Comparison of ENCODE assay signal across 13 mouse cellular contexts in the genomic region with DNA sequence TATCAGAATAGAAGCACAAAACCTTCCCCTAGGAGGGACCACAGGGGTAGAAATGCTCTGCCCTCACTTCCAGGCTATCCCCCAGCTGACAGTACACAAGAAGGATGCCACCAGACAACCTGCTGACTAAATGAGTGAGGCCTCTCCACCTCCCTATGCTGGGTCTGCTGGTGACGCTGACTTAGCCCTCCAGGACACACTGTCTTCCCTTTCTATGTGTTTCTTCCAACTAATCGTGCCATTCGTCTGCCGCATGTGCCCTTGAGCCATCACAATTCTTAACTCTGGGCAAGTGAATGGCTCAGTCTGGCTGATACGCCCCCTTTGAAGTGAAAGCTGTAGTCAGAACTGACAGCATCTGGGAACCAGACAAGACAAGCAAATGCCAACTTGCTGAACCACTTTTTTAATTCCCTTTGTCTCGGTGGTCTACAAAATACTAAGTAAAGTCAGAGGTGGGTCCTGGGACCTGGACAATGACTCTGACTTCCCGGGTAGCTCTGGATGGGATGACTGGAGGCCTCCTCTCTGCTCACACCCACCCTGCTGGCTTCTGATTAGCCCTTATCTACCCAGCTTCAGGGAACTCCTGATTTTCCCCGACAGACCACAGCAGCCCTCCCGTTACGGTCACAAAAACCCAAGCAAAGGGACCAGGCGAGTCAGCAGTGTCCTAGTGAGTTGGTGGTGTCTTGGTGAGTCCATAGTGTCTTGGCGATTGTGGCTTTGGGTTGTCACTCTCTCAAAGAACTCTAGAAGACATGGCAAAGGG. TPM values are rescaled to one million over a fixed set of nuclear protein-coding genes. Genes with fewer than 3 reads are reported as not detected.
DNase-seq lines count a peak whose midpoint lies in the region; ATAC-seq lines count a peak whose summit lies in the region.
"Had no signal": no experiment of that assay in that cellular context is flagged by ENCODE, and none has a peak within 500 bp of the region (broad histone marks: within the 10 kb centered on the region; RNA-seq: fewer than 3 reads in every experiment).

No protein-coding gene starts in this region.

- DNase-seq in adrenal gland, adult (ENCODE audit: inconsistent age in 2 of 2, low spot score in 1 of 2) = peak; percentile 76 to 77
- DNase-seq in adrenal gland, postnatal 25 days = no peak
- DNase-seq in hindbrain, embryonic 11.5 days (ENCODE audit: low spot score) = no peak
- no peak for DNase-seq in embryonic facial prominence, embryonic 10.5 days (ENCODE audit: low spot score)
- DNase-seq in frontal cortex, postnatal 25 days (ENCODE audit: low spot score in 2 of 2) = no peak
- no peak for DNase-seq in right cerebral cortex, postnatal 36 days (ENCODE audit: low spot score in 2 of 2)
- DNase-seq: heart, postnatal 36 days; kidney, postnatal 36 days; lung, postnatal 4 days; thymus, postnatal 4 days had no signal

- no peak overlapping the region for H3K27ac ChIP-seq in hindbrain, embryonic 12.5 days
- H3K27ac ChIP-seq in hindbrain, embryonic 11.5 days (ENCODE audit: low read depth, low read length) = no peak overlapping the region
- H3K27ac ChIP-seq in embryonic facial prominence, embryonic 10.5 days (replicated peaks) = peak overlapping the region; percentile 26
- H3K27ac ChIP-seq in liver, embryonic 15.5 days (replicated peaks) = peak overlapping the region; percentile 79

- WGBS in hindbrain, embryonic 12.5 days = 80% methylated on average over 12 of the region's 12 CpGs
- 74% methylated on average over 12 of the region's 12 CpGs for WGBS in hindbrain, embryonic 11.5 days
- 77% methylated on average over 12 of the region's 12 CpGs for WGBS in embryonic facial prominence, embryonic 10.5 days
- 29% methylated on average over 12 of the region's 12 CpGs for WGBS in liver, embryonic 15.5 days (ENCODE audit: insufficient replicate concordance)

- no peak for ATAC-seq in hindbrain, embryonic 12.5 days (ENCODE audit: low FRiP score)
- ATAC-seq in hindbrain, embryonic 11.5 days (ENCODE audit: low FRiP score) = no peak
- ATAC-seq in liver, embryonic 15.5 days (ENCODE audit: insufficient read depth) = peak; percentile 99
- ATAC-seq: Patski had no signal

- H3K9me3 ChIP-seq in hindbrain, embryonic 12.5 days (replicated peaks) = no peaks in the 10 kb centered on the region
- H3K9me3 ChIP-seq in hindbrain, embryonic 11.5 days (ENCODE audit: control insufficient read depth, low read length) = no peaks in the 10 kb centered on the region
- no peaks in the 10 kb centered on the region for H3K9me3 ChIP-seq in embryonic facial prominence, embryonic 10.5 days
- no peaks in the 10 kb centered on the region for H3K9me3 ChIP-seq in liver, embryonic 15.5 days (replicated peaks)

- H3K4me3 ChIP-seq in hindbrain, embryonic 12.5 days = no peak overlapping the region
- no peak overlapping the region for H3K4me3 ChIP-seq in hindbrain, embryonic 11.5 days (ENCODE audit: low read depth, low read length)
- no peak overlapping the region for H3K4me3 ChIP-seq in embryonic facial prominence, embryonic 10.5 days
- H3K4me3 ChIP-seq in liver, embryonic 15.5 days (replicated peaks) = peak overlapping the region; percentile 43

- no peak overlapping the region for H3K4me2 ChIP-seq in hindbrain, embryonic 12.5 days (replicated peaks)
- H3K4me2 ChIP-seq in hindbrain, embryonic 11.5 days (replicated peaks; ENCODE audit: low read depth, low read length) = no peak overlapping the region
- H3K4me2 ChIP-seq in liver, embryonic 15.5 days = peak overlapping the region; percentile 64

- H3K4me1 ChIP-seq in hindbrain, embryonic 12.5 days = peaks cover 29% of the 10 kb centered on the region
- H3K4me1 ChIP-seq in hindbrain, embryonic 11.5 days (replicated peaks; ENCODE audit: control insufficient read depth, insufficient read depth, low read length) = peaks cover 5% of the 10 kb centered on the region
- H3K4me1 ChIP-seq in embryonic facial prominence, embryonic 10.5 days = peaks cover 36% of the 10 kb centered on the region
- peaks cover 53% of the 10 kb centered on the region for H3K4me1 ChIP-seq in liver, embryonic 15.5 days (replicated peaks)

- H3K36me3 ChIP-seq in hindbrain, embryonic 12.5 days = no peaks in the 10 kb centered on the region
- H3K36me3 ChIP-seq in hindbrain, embryonic 11.5 days (ENCODE audit: control insufficient read depth, insufficient read depth, low read length) = no peaks in the 10 kb centered on the region
- no peaks in the 10 kb centered on the region; the same call in 1 of the 2 replicates for H3K36me3 ChIP-seq in embryonic facial prominence, embryonic 10.5 days (replicated peaks)
- no peaks in the 10 kb centered on the region for H3K36me3 ChIP-seq in liver, embryonic 15.5 days (replicated peaks)

- H3K9ac ChIP-seq in hindbrain, embryonic 12.5 days = peak overlapping the region; percentile 5; the same call in 1 of the 2 replicates
- no peak overlapping the region for H3K9ac ChIP-seq in hindbrain, embryonic 11.5 days (ENCODE audit: low read depth, low read length)
- H3K9ac ChIP-seq in liver, embryonic 15.5 days = peak overlapping the region; percentile 53

- no peaks in the 10 kb centered on the region for H3K27me3 ChIP-seq in hindbrain, embryonic 12.5 days
- no peaks in the 10 kb centered on the region for H3K27me3 ChIP-seq in hindbrain, embryonic 11.5 days (ENCODE audit: control insufficient read depth, insufficient read depth, low read length)
- no peaks in the 10 kb centered on the region for H3K27me3 ChIP-seq in embryonic facial prominence, embryonic 10.5 days (replicated peaks; ENCODE audit: low read depth, poor library complexity, severe bottlenecking)
- H3K27me3 ChIP-seq in liver, embryonic 15.5 days = peaks cover 52% of the 10 kb centered on the region
- H3K27me3 ChIP-seq: Patski had no signal

RNA-seq across cellular contexts. Expression of a gene that starts 5.4 kb away (rescaled TPM):
- 72.9 and 78.8 TPM in 2 replicates for total RNA-seq in adrenal gland, postnatal 25 days (2021)
- polyA plus RNA-seq in hindbrain, embryonic 12.5 days (2016; fragmentation: Nextera tagmentation; extraction: Ambion mirVana) = 19.3 and 20.2 TPM in 2 replicates
- 15.3 and 19.2 TPM in 2 replicates for polyA plus RNA-seq in hindbrain, embryonic 11.5 days (2014; fragmentation: Nextera tagmentation; extraction: Ambion mirVana)
- 7.3 and 8.7 TPM in 2 replicates for polyA plus RNA-seq in embryonic facial prominence, embryonic 10.5 days (2016; fragmentation: Nextera tagmentation; extraction: Ambion mirVana)
- 2.4 TPM in 2 replicates for polyA plus RNA-seq in liver, embryonic 15.5 days (2015; fragmentation: Nextera tagmentation; extraction: Ambion mirVana)

Comparison
In these comparisons a context has a peak if more than half of its experiments do, and no peak if none do; other contexts are left out.
1. DNase-seq: peak in adrenal gland, adult (2 of 2); none in adrenal gland, postnatal 25 days (single experiment), hindbrain, embryonic 11.5 days (single experiment), embryonic facial prominence, embryonic 10.5 days (single experiment), frontal cortex, postnatal 25 days (0 of 2) and right cerebral cortex, postnatal 36 days (0 of 2).
2. H3K27ac ChIP-seq: peak in embryonic facial prominence, embryonic 10.5 days (single experiment) and liver, embryonic 15.5 days (single experiment); none in hindbrain, embryonic 12.5 days (single experiment) and hindbrain, embryonic 11.5 days (single experiment).